Mouse (Mus musculus): ENCODE results near the gene Tdgf1.

Tdgf1 gene

GRCm38 (mm10) chr9:110953550-110954461 lies 7.8 kb upstream of the Tdgf1 start:
- peak; percentile 71 for DNase-seq (ENCODE audit: low read depth, low spot score)

- DNase-seq (ENCODE audit: low read depth, low spot score), result no peak
Observed at GRCm38 (mm10) chr9:110952931-110953549, 7.1 kb upstream of the Tdgf1 start.

- no peak for DNase-seq (ENCODE audit: low read depth, low spot score)
Observed at GRCm38 (mm10) chr9:110952398-110952797, 6.4 kb upstream of the Tdgf1 start.

- no peak for DNase-seq (ENCODE audit: low read depth, low spot score)
Observed at GRCm38 (mm10) chr9:110951866-110952265, 5.9 kb upstream of the Tdgf1 start.

- DNase-seq (ENCODE audit: low read depth, low spot score), result no peak
Observed at GRCm38 (mm10) chr9:110951397-110951796, 5.4 kb upstream of the Tdgf1 start, which contains the start of gene Lrrc2. Gene Lrrc2 (plus strand): TSS chr9:110951545.

GRCm38 (mm10) chr9:110950109-110950508 lies 4.2 kb upstream of the Tdgf1 start:
- no peak for DNase-seq (ENCODE audit: low read depth, low spot score)

GRCm38 (mm10) chr9:110948813-110949310 lies 2.9 kb upstream of the Tdgf1 start:
- DNase-seq (ENCODE audit: low read depth, low spot score), result no peak

- no peak for DNase-seq (ENCODE audit: low read depth, low spot score)
Observed at GRCm38 (mm10) chr9:110947900-110948299, 1.9 kb upstream of the Tdgf1 start.

- no peak for DNase-seq (ENCODE audit: low read depth, low spot score)
Observed at GRCm38 (mm10) chr9:110947261-110947661, 1.3 kb upstream of the Tdgf1 start.

- DNase-seq (ENCODE audit: low read depth, low spot score), result no peak
Observed at GRCm38 (mm10) chr9:110946548-110947044, 638 bp upstream of the Tdgf1 start.

- DNase-seq (ENCODE audit: low read depth, low spot score), result peak; percentile 34
Observed at GRCm38 (mm10) chr9:110945343-110945742, 615 bp downstream of the Tdgf1 start.

GRCm38 (mm10) chr9:110944265-110944664 lies 1.7 kb downstream of the Tdgf1 start:
- DNase-seq (ENCODE audit: low read depth, low spot score), result peak; percentile 57

- no peak for DNase-seq (ENCODE audit: low read depth, low spot score)
Observed at GRCm38 (mm10) chr9:110937506-110938490, 8.2 kb downstream of the Tdgf1 start.

- no peak for DNase-seq (ENCODE audit: low read depth, low spot score)
Observed at GRCm38 (mm10) chr9:110935941-110936340, 10.0 kb downstream of the Tdgf1 start.

- no peak for DNase-seq (ENCODE audit: low read depth, low spot score)
Observed at GRCm38 (mm10) chr9:110933850-110934437, 12.0 kb downstream of the Tdgf1 start.

GRCm38 (mm10) chr9:110931573-110931972 lies 14.4 kb downstream of the Tdgf1 start:
- DNase-seq (ENCODE audit: low read depth, low spot score), result no peak

- DNase-seq (ENCODE audit: low read depth, low spot score), result peak; percentile 80
Observed at GRCm38 (mm10) chr9:110922759-110923158, 23.2 kb downstream of the Tdgf1 start.

- DNase-seq (ENCODE audit: low read depth, low spot score), result no peak
Observed at GRCm38 (mm10) chr9:110920665-110921419, 25.1 kb downstream of the Tdgf1 start.

- no peak for DNase-seq (ENCODE audit: low read depth, low spot score)
Observed at GRCm38 (mm10) chr9:110916786-110917185, 29.2 kb downstream of the Tdgf1 start, which contains the start of gene Fam240a. Gene Fam240a (minus strand): TSS chr9:110916861.

GRCm38 (mm10) chr9:110915466-110915865 lies 30.5 kb downstream of the Tdgf1 start:
- DNase-seq (ENCODE audit: low read depth, low spot score), result no peak
